Mouse (Mus musculus) spleen, postnatal 0 days (tissue): ENCODE measurements around the gene Scgb2a2. TPM values are rescaled to one million over a fixed set of nuclear protein-coding genes. Genes with fewer than 3 reads are reported as not detected.

Experiments used
- polyA plus RNA-seq: library from polyadenylated mRNA; unstranded; fragments of >200 nt; fragmentation: Nextera tagmentation; extraction: Ambion mirVana; gene quantifications from 2 replicates; pipeline ENCODE4 v1.2.1, GENCODE M21; 2015

The Scgb2a2 gene
- not detected in 2 replicates for polyA plus RNA-seq

GRCm38 (mm10) chr19:9847262-9847661, at the start of gene Scgb2a2:
Gene Scgb2a2, plus strand, starts transcription at chr19:9847562.

GRCm38 (mm10) chr19:9899072-9899779, 51.9 kb downstream of the Scgb2a2 start, which contains the start of gene Incenp:
Gene Incenp, minus strand, starts transcription at chr19:9899551.

Other genes starting within 250 kb of the Scgb2a2 start
- 123 and 130 TPM in 2 replicates for gene Incenp, start 52.0 kb downstream of the Scgb2a2 start, polyA plus RNA-seq
- gene Fth1, start 133.0 kb downstream of the Scgb2a2 start, polyA plus RNA-seq: 3,834 and 4,530 TPM in 2 replicates
- 0.52 and 0.66 TPM in 2 replicates for gene Best1, start 154.1 kb downstream of the Scgb2a2 start, polyA plus RNA-seq
- gene Rab3il1, start 154.1 kb downstream of the Scgb2a2 start, polyA plus RNA-seq: 166 TPM in 2 replicates
- gene Fads3, start 194.0 kb downstream of the Scgb2a2 start, polyA plus RNA-seq: 8.3 and 8.4 TPM in 2 replicates